Mouse (Mus musculus): ENCODE data around the gene Bmp2k. TPM values are rescaled to one million over a fixed set of nuclear protein-coding genes. Genes with fewer than 3 reads are reported as not detected.

The Bmp2k gene
- total RNA-seq, 2 experiments from 2014 or later = 13.1 to 13.7 TPM

- no peak for DNase-seq
Observed at GRCm38 (mm10) chr5:97108333-97108732, 110.8 kb downstream of the Bmp2k start.

- no peak for DNase-seq
Observed at GRCm38 (mm10) chr5:97110133-97110532, 112.6 kb downstream of the Bmp2k start.

- DNase-seq = no peak
Observed at GRCm38 (mm10) chr5:97110697-97111096, 113.2 kb downstream of the Bmp2k start.

- peak; percentile 98 for DNase-seq
Observed at GRCm38 (mm10) chr5:97111207-97111910, 113.9 kb downstream of the Bmp2k start, which contains the start of gene Paqr3. Gene Paqr3 (minus strand): TSS chr5:97111596.

GRCm38 (mm10) chr5:97124977-97125376 lies 127.5 kb downstream of the Bmp2k start:
- DNase-seq = no peak

GRCm38 (mm10) chr5:97125459-97125970 lies 128.0 kb downstream of the Bmp2k start:
- no peak for DNase-seq

- DNase-seq = peak in 1 of 2 experiments; percentile 34
Observed at GRCm38 (mm10) chr5:97126005-97126404, 128.5 kb downstream of the Bmp2k start.

GRCm38 (mm10) chr5:97127284-97127683 lies 129.8 kb downstream of the Bmp2k start:
- DNase-seq = no peak

GRCm38 (mm10) chr5:97128242-97129226 lies 131.0 kb downstream of the Bmp2k start:
- peak in 1 of 2 experiments; percentile 62 for DNase-seq

GRCm38 (mm10) chr5:97129589-97129988 lies 132.1 kb downstream of the Bmp2k start:
- DNase-seq = no peak

GRCm38 (mm10) chr5:97135331-97135730 lies 137.8 kb downstream of the Bmp2k start:
- no peak for DNase-seq

Other genes starting within 250 kb of the Bmp2k start
- gene Anxa3, start 204.3 kb upstream of the Bmp2k start, total RNA-seq (2021) = 10 to 100 TPM in 1 of 2 experiments, 1 to 10 TPM in 1; 10.0 to 10.6 TPM
- 10 to 100 TPM; 28.2 to 38.6 TPM for gene Paqr3, start 113.9 kb downstream of the Bmp2k start, total RNA-seq (2021)